Mouse (Mus musculus): ENCODE measurements at regions not wholly inside any gene's neighbourhood (a gene's known extent, or its start where the extent isn't known, plus 50 kb on each side); places are given as distances from the start of the nearest gene placed in this dataset.

DNA sequence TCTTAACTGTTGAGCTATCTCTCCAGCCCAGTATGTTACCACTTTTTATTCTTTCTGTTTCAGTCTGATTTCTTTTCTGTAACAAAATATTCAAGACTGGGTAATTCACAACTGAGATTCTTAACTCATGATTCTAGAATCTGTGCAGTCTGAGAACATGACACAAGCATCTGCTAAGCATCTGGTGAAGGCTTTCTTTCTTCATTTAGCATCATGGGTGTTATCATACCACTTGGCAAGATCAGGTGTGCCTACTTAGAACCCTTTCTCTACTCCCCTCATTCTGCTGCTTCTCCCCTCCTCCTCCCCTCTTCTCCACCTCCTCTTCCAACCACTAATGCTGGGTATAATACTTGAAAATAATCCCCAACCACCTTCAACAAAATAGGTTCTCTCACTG is 62.1 kb upstream of the Pfn2 start:
- DNase-seq (ENCODE audit: extremely low spot score in 1 of 2, low spot score in 1 of 2), result peak in 1 of 2 experiments; percentile 9

GRCm38 (mm10) chr3:57911831-57912596 is 64.1 kb upstream of the Pfn2 start:
- DNase-seq (ENCODE audit: extremely low spot score in 1 of 2, low spot score in 1 of 2), result peak; percentile 12 to 66

GRCm38 (mm10) chr3:57912650-57913343 is 64.9 kb upstream of the Pfn2 start:
- DNase-seq (ENCODE audit: extremely low spot score in 1 of 2, low spot score in 1 of 2), result no peak

GRCm38 (mm10) chr3:57914687-57915086 is 66.8 kb upstream of the Pfn2 start:
- DNase-seq (ENCODE audit: extremely low spot score in 1 of 2, low spot score in 1 of 2), result no peak

- no peak for DNase-seq (ENCODE audit: extremely low spot score in 1 of 2, low spot score in 1 of 2)
These were observed 71.0 kb upstream of the Pfn2 start for GRCm38 (mm10) chr3:57918913-57919312.

- DNase-seq (ENCODE audit: extremely low spot score in 1 of 2, low spot score in 1 of 2), result peak in 1 of 2 experiments; percentile 6
These were observed 71.7 kb upstream of the Pfn2 start for GRCm38 (mm10) chr3:57919390-57920089.

DNA sequence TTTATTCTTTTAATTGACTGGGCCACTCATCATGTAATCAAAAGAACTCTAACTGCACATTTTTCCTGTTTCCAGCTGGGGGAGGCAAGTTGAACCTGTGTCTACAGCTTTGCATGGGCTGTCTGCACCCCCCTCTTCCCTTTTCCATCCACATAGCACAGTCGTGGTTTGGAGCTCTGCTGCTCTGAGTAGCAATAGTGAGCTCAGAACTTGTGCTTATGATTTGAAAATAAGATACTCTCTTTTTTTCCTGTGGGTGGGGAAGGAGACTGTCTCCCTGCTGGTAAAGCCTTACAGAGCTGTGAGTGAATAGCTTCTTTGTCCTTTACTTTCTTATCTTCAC is 72.2 kb upstream of the Pfn2 start:
- no peak for DNase-seq (ENCODE audit: extremely low spot score in 1 of 2, low spot score in 1 of 2)

GRCm38 (mm10) chr3:57921071-57921882 is 73.4 kb upstream of the Pfn2 start:
- DNase-seq (ENCODE audit: extremely low spot score in 1 of 2, low spot score in 1 of 2), result no peak

DNA sequence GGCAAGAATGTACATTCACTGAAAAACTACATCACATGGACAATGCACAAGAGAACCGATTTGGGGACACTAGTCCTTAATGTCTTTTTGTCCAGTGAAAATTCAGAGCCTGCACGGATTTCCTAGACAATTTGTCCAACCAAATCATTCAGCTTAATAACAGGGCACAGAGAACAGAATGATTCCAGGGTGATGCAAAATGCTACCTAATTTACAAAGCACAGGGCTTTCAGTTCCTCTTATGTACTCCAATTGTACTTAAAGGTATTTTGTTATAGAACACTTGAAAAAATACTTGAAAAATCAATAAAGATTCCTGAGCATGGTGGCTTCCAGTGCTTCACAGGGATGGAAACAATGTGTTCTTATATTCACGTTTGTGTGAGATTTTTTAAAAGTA is 75.2 kb upstream of the Pfn2 start:
- DNase-seq (ENCODE audit: extremely low spot score in 1 of 2, low spot score in 1 of 2), result no peak

DNA sequence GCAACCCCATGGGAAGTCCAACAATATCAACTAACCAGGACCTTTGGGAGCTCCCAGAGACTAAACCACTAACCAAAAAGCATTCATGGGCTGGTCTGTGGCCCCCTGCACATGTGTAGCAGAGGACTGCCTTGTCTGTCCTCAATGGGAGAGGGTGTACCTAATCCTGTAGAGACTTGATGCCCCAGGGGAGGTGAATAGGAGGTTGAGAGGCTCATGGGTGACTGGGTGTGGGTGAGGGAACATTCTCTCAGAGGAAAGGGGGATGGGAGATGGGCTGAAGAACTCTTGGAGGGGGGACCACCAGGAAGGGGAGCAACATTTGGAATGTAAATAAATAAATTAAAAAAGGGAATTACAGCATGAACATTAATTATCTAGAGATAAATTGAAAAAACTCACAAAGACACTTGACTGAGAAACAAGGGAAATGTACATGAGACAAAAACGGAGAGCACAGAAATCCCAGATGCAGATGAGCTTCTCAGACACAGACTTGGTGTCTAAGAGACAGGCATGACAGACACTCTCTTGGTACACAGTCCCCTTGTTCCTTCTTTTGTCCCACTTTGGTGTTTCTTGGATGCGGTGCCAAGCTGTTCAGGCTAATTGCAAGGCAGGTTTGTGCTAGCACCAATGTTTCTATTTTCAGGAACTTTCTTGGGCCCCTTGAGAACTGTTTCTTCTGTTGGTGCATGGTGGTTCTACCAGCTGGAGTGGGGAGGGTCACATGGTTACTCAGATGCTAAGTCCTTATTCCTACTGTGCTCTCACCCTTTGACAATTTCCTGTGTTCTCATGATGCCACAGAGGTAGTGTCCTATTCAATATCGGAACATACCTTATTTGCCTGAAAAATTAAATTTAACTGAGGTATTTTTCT is 85.0 kb upstream of the Pfn2 start:
- no peak for DNase-seq (ENCODE audit: extremely low spot score in 1 of 2, low spot score in 1 of 2)

GRCm38 (mm10) chr3:57935042-57935610 is 87.2 kb upstream of the Pfn2 start:
- peak; percentile 35 to 40 for DNase-seq (ENCODE audit: extremely low spot score in 1 of 2, low spot score in 1 of 2)

DNA sequence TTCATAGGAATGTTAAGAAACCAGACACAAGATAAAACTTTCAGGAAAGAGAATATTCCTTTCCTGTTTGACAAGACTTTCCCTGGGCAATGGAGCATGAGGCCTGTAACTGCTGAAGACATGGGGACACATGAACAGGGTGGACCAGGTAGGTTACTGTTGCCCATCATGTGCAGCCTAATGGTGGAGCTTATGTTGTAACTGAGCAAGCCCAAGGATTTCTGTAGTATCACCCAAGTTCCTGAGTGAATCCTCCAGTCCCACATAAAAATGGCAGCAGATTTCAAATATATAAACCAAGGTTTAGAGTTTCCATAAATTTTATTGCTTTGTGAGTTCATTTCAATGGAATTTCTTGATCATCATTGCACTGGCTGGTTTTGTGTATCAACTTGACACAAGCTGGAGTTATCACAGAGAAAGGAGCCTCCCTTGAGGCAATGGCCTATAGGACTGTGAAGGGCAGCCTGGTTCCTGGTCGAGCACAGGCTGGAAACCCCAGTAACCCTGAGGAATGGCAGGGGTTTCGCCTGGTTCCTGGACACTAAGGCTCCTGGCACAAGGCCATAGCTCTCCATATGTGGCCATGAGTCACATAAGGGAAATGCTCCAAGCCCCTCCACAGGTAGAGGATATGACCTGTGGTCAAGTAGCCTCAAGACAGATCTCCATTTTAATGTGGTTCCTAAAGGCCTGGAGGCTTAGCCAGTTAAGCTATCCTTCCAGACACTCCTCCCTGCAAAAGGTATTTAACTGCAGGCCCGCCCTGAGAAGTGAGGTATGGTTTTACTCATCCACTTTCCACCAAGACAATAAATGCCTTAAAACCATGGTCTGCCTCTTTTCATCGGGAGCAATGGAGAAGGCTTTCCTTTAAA is 92.9 kb upstream of the Pfn2 start:
- DNase-seq (ENCODE audit: extremely low spot score in 1 of 2, low spot score in 1 of 2), result no peak

- peak; percentile 18 to 54 for DNase-seq (ENCODE audit: extremely low spot score in 1 of 2, low spot score in 1 of 2)
These were observed 96.8 kb upstream of the Pfn2 start for GRCm38 (mm10) chr3:57944698-57945097.

DNA sequence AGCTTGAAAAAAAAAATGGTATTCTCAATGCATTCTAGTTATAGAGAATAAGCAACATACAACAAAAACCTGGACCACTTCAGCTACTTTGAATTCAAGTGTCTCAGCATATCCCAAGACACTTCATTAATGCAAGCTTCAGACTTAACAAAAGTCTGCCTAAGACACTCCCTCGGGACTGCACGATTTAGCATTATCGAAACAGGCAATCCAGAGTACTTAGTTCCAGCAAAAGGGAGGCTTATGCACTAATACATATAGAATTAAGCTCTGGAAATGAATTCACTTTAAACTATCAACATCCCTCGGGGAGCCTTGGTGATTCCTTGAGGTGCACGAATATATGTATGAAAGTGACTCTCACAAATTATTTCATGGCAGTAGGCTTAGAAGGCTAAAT is 97.9 kb upstream of the Pfn2 start:
- no peak for DNase-seq (ENCODE audit: extremely low spot score in 1 of 2, low spot score in 1 of 2)

DNA sequence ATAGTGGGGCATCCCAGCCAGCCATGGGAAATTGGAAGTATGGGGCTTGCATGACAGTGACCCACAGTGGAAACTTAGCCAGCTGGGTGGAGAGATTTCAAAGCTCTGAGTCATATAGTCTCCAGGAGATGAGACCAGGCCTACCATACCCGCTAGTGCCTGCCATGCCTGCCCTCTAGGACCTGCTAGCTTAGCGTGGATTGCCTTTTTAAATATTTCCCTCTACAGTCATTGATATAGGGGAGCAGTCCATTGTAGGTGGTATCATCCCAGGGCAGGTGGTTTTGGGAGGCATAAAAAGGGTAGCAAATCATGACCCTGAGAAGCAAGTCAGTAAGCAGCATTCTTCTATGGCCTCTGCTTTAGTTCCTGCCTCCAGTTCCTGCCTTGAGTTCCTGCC is 99.5 kb upstream of the Pfn2 start:
- DNase-seq (ENCODE audit: extremely low spot score in 1 of 2, low spot score in 1 of 2), result no peak

GRCm38 (mm10) chr3:57948720-57949119 is 100.8 kb upstream of the Pfn2 start:
- DNase-seq (ENCODE audit: extremely low spot score in 1 of 2, low spot score in 1 of 2), result no peak

DNA sequence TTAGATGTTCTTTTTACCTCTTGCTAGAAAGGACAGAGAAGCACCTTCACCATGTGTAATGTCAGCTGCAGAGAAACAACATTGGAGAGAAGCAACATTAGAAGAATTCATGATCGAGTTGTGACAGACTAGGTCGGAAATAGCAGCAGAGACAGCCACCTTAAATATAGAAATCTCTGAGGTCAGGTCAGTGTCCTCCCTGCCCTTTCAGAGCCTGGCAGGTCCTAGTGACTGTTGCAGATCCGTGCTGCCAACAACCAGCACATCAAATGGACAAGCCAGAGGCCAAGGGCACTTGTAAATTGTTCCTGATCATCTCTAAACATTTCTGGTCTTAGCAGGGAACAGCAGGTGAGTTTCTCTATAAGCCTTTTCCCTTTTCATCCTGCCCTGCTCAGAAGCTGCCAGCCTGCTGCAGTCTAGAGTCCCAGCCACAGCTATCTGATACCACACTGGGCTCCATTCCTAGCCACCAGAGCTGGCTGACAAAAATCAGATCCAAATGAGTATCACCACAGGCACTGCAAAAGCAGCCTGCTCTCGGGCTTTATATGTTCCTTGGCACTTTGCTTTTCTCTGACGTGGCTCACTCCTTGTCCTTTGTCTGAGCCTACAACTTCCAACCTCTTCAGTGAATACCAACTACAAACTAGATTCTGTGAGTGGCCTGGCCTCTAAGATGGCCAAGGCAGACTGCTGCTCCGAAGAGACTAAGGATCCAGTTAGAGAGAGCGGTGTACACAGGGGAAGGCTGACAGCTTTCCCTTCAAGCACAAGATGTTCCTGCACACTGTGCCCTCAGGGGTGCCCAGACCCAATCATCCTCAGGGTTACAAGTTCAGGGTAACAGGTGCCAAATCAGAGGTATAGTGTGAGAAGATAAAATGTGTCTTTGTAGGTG is 102.8 kb upstream of the Pfn2 start:
- DNase-seq (ENCODE audit: extremely low spot score in 1 of 2, low spot score in 1 of 2), result peak in 1 of 2 experiments; percentile 25

DNA sequence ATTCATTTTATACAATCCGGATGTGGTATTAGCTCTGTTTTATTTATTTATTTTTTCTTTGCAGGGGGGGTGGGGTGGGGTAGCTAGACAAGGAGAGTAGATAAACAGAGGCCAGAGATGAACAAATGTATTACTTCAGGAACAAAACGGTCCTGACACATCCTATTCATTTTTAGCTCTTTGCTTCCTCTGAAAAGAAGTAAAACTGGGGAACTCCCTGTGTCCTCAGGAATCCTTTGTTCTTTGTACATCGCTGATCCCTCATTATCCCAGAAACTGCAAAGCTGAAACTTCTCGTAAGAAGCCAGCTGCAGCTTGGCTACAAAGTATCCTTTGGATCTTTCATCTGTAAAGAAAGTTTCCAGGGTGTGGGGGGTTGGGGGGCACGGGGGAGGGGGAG is 103.6 kb upstream of the Pfn2 start:
- DNase-seq (ENCODE audit: extremely low spot score in 1 of 2, low spot score in 1 of 2), result no peak
